Mouse (Mus musculus) small intestine, adult 2 months (tissue): ENCODE results near the gene Ranbp10.

ENCODE experiments used
- CTCF ChIP-seq: fragments of 200-500 bp; IDR thresholded peaks from 2 replicates; pipeline ENCODE4 v1.5.1; 2012; ENCODE audit warnings: low read depth, mild to moderate bottlenecking, control low read depth, inconsistent platforms, low read length, moderate library complexity, mixed read lengths; ENCODE audit not compliant: insufficient replicate concordance, insufficient read length; ENCODE audit errors: extremely low read depth
- POLR2A ChIP-seq: fragments of 200-500 bp; IDR thresholded peaks from 2 replicates; pipeline ENCODE4 v1.6.1; 2012; ENCODE audit warnings: low read depth, mild to moderate bottlenecking, control low read depth, inconsistent platforms, low read length, moderate library complexity

GRCm38 (mm10) chr8:105754688-105755087 lies 72.5 kb downstream of the Ranbp10 start:
- no peak for TF ChIP-seq CTCF
- TF ChIP-seq POLR2A: no peak
